In genomic region chr11:83630630-83631029, GRCm38 (mm10) we compare ENCODE assay signal across 39 mouse cellular contexts. TPM values are rescaled to one million over a fixed set of nuclear protein-coding genes. Genes with fewer than 3 reads are reported as not detected.
DNase-seq lines count a peak whose midpoint lies in the region; ATAC-seq and TF ChIP-seq lines count a peak whose summit lies in the region.
"Had no signal": no experiment of that assay in that cellular context is flagged by ENCODE, and none has a peak within 500 bp of the region (broad histone marks: within the 10 kb centered on the region; RNA-seq: fewer than 3 reads in every experiment).

No protein-coding gene starts in this region.

- peak; percentile 21 for DNase-seq in kidney, adult 2 months
- no peak for DNase-seq in kidney, adult 9 months
- peak; percentile 43 for DNase-seq in NIH3T3 (ENCODE audit: low read depth)
- DNase-seq in brain, adult 2 months (ENCODE audit: low read depth, low spot score): peak; percentile 11
- peak; percentile 46 for DNase-seq in large intestine, adult 2 months (ENCODE audit: low read depth, low spot score)
- no peak for DNase-seq in hindbrain, embryonic 14.5 days (ENCODE audit: low spot score)
- DNase-seq in thymus, postnatal 25 days: no peak
- no peak for DNase-seq in heart, postnatal 25 days (ENCODE audit: low spot score)
- DNase-seq: adrenal gland, postnatal 10 days; B cell, adult 2 months; cerebellum, adult 2 months; cerebellum, postnatal 25 days; gastrocnemius, postnatal 36 days; heart, postnatal 10 days; kidney, postnatal 10 days; lung, postnatal 10 days; right cerebral cortex, adult 18-20 months had no signal

- intact Hi-C loops in heart, postnatal 25 days (cut with DNase I): loop anchor here (5.0 kb wide), 1 partner anchor 73 kb away; no protein-coding TSS in a partner anchor

- ATAC-seq in hindbrain, embryonic 14.5 days (ENCODE audit: low FRiP score): no peak
- ATAC-seq: activated CD4-positive, CD25-positive, alpha-beta regulatory T cell, adult 4 months; forebrain, embryonic 13.5 days; hindbrain, embryonic 16.5 days; midbrain, embryonic 16.5 days had no signal

- H3K9ac ChIP-seq in hindbrain, embryonic 14.5 days: no peak overlapping the region
- H3K9ac ChIP-seq: embryonic facial prominence, embryonic 15.5 days; forebrain, embryonic 13.5 days; heart, embryonic 13.5 days; limb, embryonic 13.5 days; neural tube, embryonic 12.5 days had no signal

- peaks cover 6% of the 10 kb centered on the region; the same call in 1 of the 2 replicates for H3K4me1 ChIP-seq in kidney, adult 2 months (ENCODE audit: control insufficient read depth, insufficient read depth, low read length)
- H3K4me1 ChIP-seq in hindbrain, embryonic 14.5 days (replicated peaks; ENCODE audit: control insufficient read depth, insufficient read depth, low read length): no peaks in the 10 kb centered on the region
- H3K4me1 ChIP-seq: embryonic facial prominence, embryonic 10.5 days; embryonic facial prominence, embryonic 15.5 days; limb, embryonic 13.5 days; neural tube, embryonic 12.5 days had no signal

- TF ChIP-seq CTCF in kidney, adult 2 months (conservative IDR thresholded peaks at IDR 0.05; ENCODE audit: insufficient read depth, insufficient read length, low read depth, low read length): no peak

- no peak overlapping the region for H3K4me3 ChIP-seq in kidney, adult 2 months (ENCODE audit: insufficient read depth, low read depth, low read length)
- H3K4me3 ChIP-seq in hindbrain, embryonic 14.5 days (replicated peaks; ENCODE audit: low read length): no peak overlapping the region
- H3K4me3 ChIP-seq: embryonic facial prominence, embryonic 10.5 days; embryonic facial prominence, embryonic 15.5 days; forebrain, embryonic 13.5 days; heart, embryonic 13.5 days; hindbrain, embryonic 10.5 days; limb, embryonic 13.5 days; neural tube, embryonic 12.5 days had no signal

- no peaks in the 10 kb centered on the region for H3K9me3 ChIP-seq in hindbrain, embryonic 14.5 days (ENCODE audit: control insufficient read depth, low read length)
- H3K9me3 ChIP-seq: embryonic facial prominence, embryonic 10.5 days; embryonic facial prominence, embryonic 15.5 days; forebrain, embryonic 13.5 days; heart, embryonic 13.5 days; hindbrain, embryonic 10.5 days; limb, embryonic 13.5 days; neural tube, embryonic 12.5 days had no signal

- H3K27ac ChIP-seq in kidney, adult 2 months (ENCODE audit: insufficient read depth, low read depth, low read length): no peak overlapping the region; the same call in 1 of the 2 replicates
- no peak overlapping the region for H3K27ac ChIP-seq in hindbrain, embryonic 14.5 days
- H3K27ac ChIP-seq: embryonic facial prominence, embryonic 10.5 days; embryonic facial prominence, embryonic 15.5 days; forebrain, embryonic 13.5 days; heart, embryonic 13.5 days; hindbrain, embryonic 10.5 days; limb, embryonic 13.5 days; neural tube, embryonic 12.5 days had no signal

- no peaks in the 10 kb centered on the region for H3K27me3 ChIP-seq in kidney, adult 2 months (replicated peaks; ENCODE audit: control insufficient read depth, insufficient read depth, low read length)
- no peaks in the 10 kb centered on the region for H3K27me3 ChIP-seq in hindbrain, embryonic 14.5 days (ENCODE audit: control insufficient read depth, insufficient read depth, low read length)
- H3K27me3 ChIP-seq: embryonic facial prominence, embryonic 15.5 days; forebrain, embryonic 13.5 days; heart, embryonic 13.5 days; limb, embryonic 13.5 days; neural tube, embryonic 12.5 days had no signal

- WGBS in kidney, adult 2 months: 79% methylated on average over 1 of the region's 1 CpGs
- 47% methylated on average over 1 of the region's 1 CpGs for WGBS in large intestine, adult 2 months
- WGBS in hindbrain, embryonic 14.5 days: 92% methylated on average over 1 of the region's 1 CpGs

- TF ChIP-seq POLR2A in kidney, adult 2 months (IDR thresholded peaks at IDR 0.05; ENCODE audit: low read depth, low read length): no peak

- H3K36me3 ChIP-seq in kidney, adult 2 months (ENCODE audit: control insufficient read depth, insufficient read depth, low read length): no peaks in the 10 kb centered on the region
- H3K36me3 ChIP-seq in hindbrain, embryonic 14.5 days (replicated peaks; ENCODE audit: control insufficient read depth, insufficient read depth): no peaks in the 10 kb centered on the region
- H3K36me3 ChIP-seq: embryonic facial prominence, embryonic 10.5 days; embryonic facial prominence, embryonic 15.5 days; heart, embryonic 13.5 days; hindbrain, embryonic 10.5 days; limb, embryonic 13.5 days; neural tube, embryonic 12.5 days had no signal

- H3K4me2 ChIP-seq in hindbrain, embryonic 14.5 days (replicated peaks): no peak overlapping the region
- H3K4me2 ChIP-seq: embryonic facial prominence, embryonic 15.5 days; forebrain, embryonic 13.5 days; heart, embryonic 13.5 days; limb, embryonic 13.5 days; liver, embryonic 11.5 days; midbrain, embryonic 11.5 days; neural tube, embryonic 12.5 days had no signal

RNA-seq across cellular contexts. Expression of gene Rpl9-ps1, which starts 14.8 kb away (rescaled TPM):
- not detected in 2 replicates for polyA plus RNA-seq in kidney, adult 2 months (2012; rRNA removed)
- not detected in 2 replicates for polyA plus RNA-seq in large intestine, adult 2 months (2012; rRNA removed)
- polyA plus RNA-seq in hindbrain, embryonic 14.5 days (2014; fragmentation: Nextera tagmentation; extraction: Ambion mirVana): not detected in 2 replicates
- not detected for total RNA-seq in heart, postnatal 25 days (2021)
- total RNA-seq: adrenal gland, postnatal 10 days; gastrocnemius, postnatal 36 days; heart, adult 18-20 months; heart, postnatal 10 days; layer of hippocampus, adult 18-20 months; layer of hippocampus, postnatal 25 days; left cerebral cortex, adult 8-10 months; left cerebral cortex, postnatal 36 days had no signal
- polyA plus RNA-seq: brain, embryonic 14.5 days; cerebellum, adult 2 months; embryonic facial prominence, embryonic 10.5 days; embryonic facial prominence, embryonic 15.5 days; forebrain, embryonic 13.5 days; heart, embryonic 13.5 days; hindbrain, embryonic 10.5 days; hindbrain, embryonic 16.5 days; intestine, embryonic 14.5 days; limb, embryonic 13.5 days; liver, embryonic 11.5 days; liver, embryonic 16.5 days; midbrain, embryonic 11.5 days; midbrain, embryonic 16.5 days; neural tube, embryonic 12.5 days; spleen, adult 2 months; thymus, postnatal 0 days had no signal

RNA-seq across cellular contexts. Expression of gene Ccl3, which starts 18.5 kb away (rescaled TPM):
- polyA plus RNA-seq in kidney, adult 2 months (2012; rRNA removed): 1.6 and 1.8 TPM in 2 replicates
- polyA plus RNA-seq in large intestine, adult 2 months (2012; rRNA removed): 2.1 and 2.5 TPM in 2 replicates
- polyA plus RNA-seq in hindbrain, embryonic 14.5 days (2014; fragmentation: Nextera tagmentation; extraction: Ambion mirVana): 1.5 and 1.9 TPM in 2 replicates
- under 1 TPM in 1 of 2 experiments, not detected in 1; 0.36 TPM for total RNA-seq in heart, postnatal 25 days (2021)
- total RNA-seq: gastrocnemius, postnatal 36 days; heart, adult 18-20 months; layer of hippocampus, adult 18-20 months; layer of hippocampus, postnatal 25 days; left cerebral cortex, postnatal 36 days had no signal

RNA-seq across cellular contexts. Expression of gene Ccl4, which starts 31.8 kb away (rescaled TPM):
- polyA plus RNA-seq in kidney, adult 2 months (2012; rRNA removed): 1.3 and 2.0 TPM in 2 replicates
- 2.7 and 4.5 TPM in 2 replicates for polyA plus RNA-seq in large intestine, adult 2 months (2012; rRNA removed)
- polyA plus RNA-seq in hindbrain, embryonic 14.5 days (2014; fragmentation: Nextera tagmentation; extraction: Ambion mirVana): 0.43 TPM in 1 of 2 replicates, not detected in the other
- not detected for total RNA-seq in heart, postnatal 25 days (2021)
- total RNA-seq: adrenal gland, postnatal 10 days; gastrocnemius, postnatal 36 days; heart, adult 18-20 months; heart, postnatal 10 days; layer of hippocampus, adult 18-20 months; layer of hippocampus, postnatal 25 days; left cerebral cortex, postnatal 36 days had no signal
- polyA plus RNA-seq: midbrain, embryonic 11.5 days had no signal

RNA-seq across cellular contexts. Expression of gene Ccl6, which starts 37.7 kb away (rescaled TPM):
- polyA plus RNA-seq in kidney, adult 2 months (2012; rRNA removed): 3.9 and 6.2 TPM in 2 replicates
- 122 and 165 TPM in 2 replicates for polyA plus RNA-seq in large intestine, adult 2 months (2012; rRNA removed)
- 2.5 and 3.1 TPM in 2 replicates for polyA plus RNA-seq in hindbrain, embryonic 14.5 days (2014; fragmentation: Nextera tagmentation; extraction: Ambion mirVana)
- 10 to 100 TPM in 1 of 2 experiments, 1 to 10 TPM in 1; 9.9 to 10.4 TPM for total RNA-seq in heart, postnatal 25 days (2021)

RNA-seq across cellular contexts. Expression of gene Ccl9, which starts 52.2 kb away (rescaled TPM):
- 0.92 and 1.7 TPM in 2 replicates for polyA plus RNA-seq in kidney, adult 2 months (2012; rRNA removed)
- 9.1 and 16.9 TPM in 2 replicates for polyA plus RNA-seq in large intestine, adult 2 months (2012; rRNA removed)
- polyA plus RNA-seq in hindbrain, embryonic 14.5 days (2014; fragmentation: Nextera tagmentation; extraction: Ambion mirVana): 2.1 and 2.9 TPM in 2 replicates
- 10 to 100 TPM in 1 of 2 experiments, 1 to 10 TPM in 1; 7.0 to 11.7 TPM for total RNA-seq in heart, postnatal 25 days (2021)

Comparison
In these comparisons a context has a peak if more than half of its experiments do, and no peak if none do; other contexts are left out.
1. DNase-seq: peak in kidney, adult 2 months (single experiment), NIH3T3 (single experiment), brain, adult 2 months (single experiment) and large intestine, adult 2 months (single experiment); none in kidney, adult 9 months (single experiment), hindbrain, embryonic 14.5 days (single experiment), thymus, postnatal 25 days (single experiment) and heart, postnatal 25 days (single experiment).